Mouse (Mus musculus) bone marrow, adult 2 months (tissue): Measurements from ENCODE around the gene Lrrc4c. TPM values are rescaled to one million over a fixed set of nuclear protein-coding genes. Genes with fewer than 3 reads are reported as not detected.

Source experiments
- H3K27ac ChIP-seq: fragments of 200-500 bp; 2 replicates; pipeline ENCODE4 v1.5.1; 2012; ENCODE audit warnings: low read depth, mild to moderate bottlenecking, control low read depth, inconsistent platforms, low read length; ENCODE audit not compliant: control insufficient read depth, poor library complexity, insufficient read depth
- H3K4me1 ChIP-seq: fragments of 200-500 bp; 2 replicates; pipeline ENCODE4 v1.6.1; 2011; ENCODE audit warnings: low read length; ENCODE audit not compliant: control insufficient read depth, insufficient read depth
- H3K4me3 ChIP-seq: fragments of 200-500 bp; replicated peaks from 2 replicates; pipeline ENCODE3; 2011; ENCODE audit warnings: mild to moderate bottlenecking, low read depth, low read length, control low read depth; ENCODE audit not compliant: control insufficient read depth
- CTCF ChIP-seq: fragments of 200-500 bp; IDR thresholded peaks from 2 replicates; pipeline ENCODE4 v1.5.1; 2011; ENCODE audit warnings: low read length, control low read depth; ENCODE audit not compliant: control insufficient read depth, insufficient read depth
- POLR2A ChIP-seq: fragments of 200-500 bp; IDR thresholded peaks from 2 replicates; pipeline ENCODE4 v1.6.1; 2011; ENCODE audit warnings: low read depth, mild to moderate bottlenecking, control low read depth, low read length, borderline replicate concordance; ENCODE audit not compliant: control insufficient read depth
- whole genome bisulfite sequencing: fragments of 180-500 bp; shearing (Covaris S2); methylation state at CpG from one replicate; pipeline ENCODE4 v1.1.7; 2018; 5-methylcytosine and 5-hydroxymethylcytosine counted together
- polyA plus RNA-seq: library from polyadenylated mRNA; stranded (reverse); fragments of >200 nt; gene quantifications from 2 replicates; pipeline ENCODE4 v1.2.4, GENCODE M21; 2011; ENCODE audit warnings: low replicate concordance; ENCODE audit not compliant: missing spikeins, insufficient read depth, insufficient read length

Gene Lrrc4c
- polyA plus RNA-seq, 1 experiment: not detected

DNA sequence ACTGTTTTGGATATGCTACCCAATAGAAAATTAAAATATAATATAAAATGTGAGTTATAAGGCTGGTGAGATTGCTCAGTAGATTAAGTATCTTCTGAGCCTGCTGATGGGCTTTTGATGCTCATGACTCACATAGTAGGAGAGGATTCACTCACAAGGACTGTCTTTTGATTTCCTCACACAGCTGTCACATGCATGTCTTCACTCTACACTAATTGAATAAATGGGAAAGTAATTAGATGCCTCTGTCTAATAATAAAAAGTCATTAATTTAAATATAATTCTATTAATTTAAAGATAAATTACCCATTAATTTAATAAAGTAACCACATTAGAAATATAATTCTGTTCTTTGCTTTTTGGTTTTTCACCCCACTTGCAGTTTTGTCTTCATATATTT, 718.4 kb downstream of the Lrrc4c start:
- H3K4me1 ChIP-seq: no peaks in the 10 kb centered on the region

DNA sequence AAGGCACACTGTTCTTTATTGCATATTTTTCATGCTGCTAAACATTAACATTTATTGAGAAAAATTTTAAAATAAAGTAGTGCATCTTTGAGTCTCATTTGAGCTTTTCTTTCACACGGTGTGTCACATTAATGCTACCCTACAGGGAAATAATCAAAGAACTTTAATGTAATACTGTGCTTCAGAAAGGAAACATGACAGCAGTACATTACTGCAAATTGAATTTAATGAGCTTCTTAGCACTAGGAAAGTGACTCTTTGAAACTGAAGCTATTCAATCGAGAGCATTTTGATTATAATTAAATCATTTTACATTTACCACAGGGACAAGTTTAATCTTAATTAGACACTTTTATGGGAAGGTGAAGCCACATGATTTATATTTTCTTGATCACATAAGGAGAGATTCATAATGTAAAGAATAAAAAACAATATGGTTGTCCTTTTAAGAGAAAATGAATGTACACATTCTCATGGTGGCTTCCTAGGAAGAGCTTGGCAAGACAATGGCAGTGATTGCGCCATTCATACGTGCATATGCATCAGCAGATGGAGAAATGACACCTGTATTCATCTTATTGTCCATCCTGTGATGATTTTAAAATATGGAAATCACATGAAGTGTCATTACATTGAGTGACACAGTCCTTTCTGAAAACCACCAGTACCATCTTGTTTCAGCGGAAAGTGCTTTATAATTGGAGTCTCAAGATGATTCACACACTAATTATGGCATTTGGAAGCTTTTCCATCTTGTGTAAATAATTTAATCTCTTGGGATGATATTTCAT, 719.2 kb downstream of the Lrrc4c start:
- TF ChIP-seq POLR2A: no peak
- no peak overlapping the region for H3K4me3 ChIP-seq
- WGBS: 73% methylated on average over 5 of the region's 5 CpGs
- H3K4me1 ChIP-seq: no peaks in the 10 kb centered on the region
- no peak overlapping the region for H3K27ac ChIP-seq

More for the DNA sequence above, 718.4 kb downstream of the Lrrc4c start:
- Histone ChIP-seq H3K27ac (no peak overlapping the region), H3K4me3 (no peak overlapping the region)
- TF ChIP-seq CTCF (no peak), POLR2A (no peak)

DNA sequence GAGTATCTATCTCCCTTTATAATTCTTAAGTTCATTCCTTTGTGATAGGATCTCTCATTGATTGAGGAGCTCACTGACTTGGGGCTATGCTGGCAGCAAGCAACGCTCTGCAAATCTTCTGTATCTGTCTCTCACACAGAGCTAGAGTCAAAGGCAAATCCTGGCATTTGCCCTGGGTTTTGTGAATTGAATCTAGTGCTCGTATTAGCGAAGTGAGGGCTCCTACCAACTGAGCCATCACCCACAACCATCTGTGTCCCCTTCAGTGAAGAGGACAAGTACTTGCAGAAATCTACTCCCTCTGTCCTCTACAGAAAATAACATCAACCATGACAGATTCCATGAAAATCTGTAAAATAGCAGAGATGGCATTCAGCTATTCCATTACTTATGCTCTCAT, 726.0 kb downstream of the Lrrc4c start:
- H3K4me1 ChIP-seq: no peaks in the 10 kb centered on the region
- H3K4me3 ChIP-seq: no peak overlapping the region
- H3K27ac ChIP-seq: no peak overlapping the region
- no peak for TF ChIP-seq CTCF
- no peak for TF ChIP-seq POLR2A
- WGBS: 69% methylated on average over 3 of the region's 3 CpGs

DNA sequence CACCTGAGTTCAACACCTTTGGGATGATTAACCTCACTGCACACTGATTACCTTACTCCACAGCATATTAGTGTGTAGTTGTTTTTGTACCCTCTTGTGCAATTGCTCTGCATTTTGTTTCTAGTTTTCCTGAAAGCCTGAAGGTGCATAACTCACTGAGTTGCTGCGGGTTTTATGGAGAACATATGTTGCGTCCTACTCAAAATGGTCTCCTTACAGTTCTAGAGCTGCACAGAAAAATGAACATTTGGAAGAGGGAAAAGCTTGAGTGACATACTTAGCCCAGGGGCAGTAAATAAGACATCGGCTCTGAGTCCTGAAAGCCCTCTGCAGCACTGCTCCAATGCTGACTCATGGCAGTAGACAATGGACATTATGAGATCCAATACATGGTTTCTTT, 727.7 kb downstream of the Lrrc4c start:
- TF ChIP-seq POLR2A: no peak
- TF ChIP-seq CTCF: no peak
- no peaks in the 10 kb centered on the region for H3K4me1 ChIP-seq
- 93% methylated on average over 3 of the region's 3 CpGs for WGBS

DNA sequence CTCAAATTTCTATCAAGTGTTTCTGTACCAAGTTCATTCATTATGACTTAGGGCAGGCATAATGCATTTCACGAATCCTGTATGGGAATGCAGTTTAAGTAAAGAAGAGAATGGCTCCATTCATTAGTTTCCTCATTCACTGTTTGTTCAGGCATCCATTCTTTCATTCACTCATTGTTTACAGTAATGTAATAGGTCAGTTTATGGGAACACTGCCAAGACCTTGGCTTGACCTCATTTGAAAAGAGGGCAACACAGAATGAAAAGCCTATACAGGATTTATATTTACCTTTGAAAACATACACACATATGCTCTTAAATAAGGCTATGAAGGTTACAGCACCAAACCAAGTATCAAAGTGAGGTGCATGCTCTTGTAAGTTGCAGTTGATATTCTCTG, 762.2 kb downstream of the Lrrc4c start:
- no peaks in the 10 kb centered on the region for H3K4me1 ChIP-seq
- no peak overlapping the region for H3K4me3 ChIP-seq
- no peak overlapping the region for H3K27ac ChIP-seq
- no peak for TF ChIP-seq CTCF
- no peak for TF ChIP-seq POLR2A
- 24% methylated on average over 1 of the region's 1 CpGs for WGBS

More for the DNA sequence above, 727.7 kb downstream of the Lrrc4c start:
- Histone ChIP-seq H3K4me3 (no peak overlapping the region), H3K27ac (no peak overlapping the region)

DNA sequence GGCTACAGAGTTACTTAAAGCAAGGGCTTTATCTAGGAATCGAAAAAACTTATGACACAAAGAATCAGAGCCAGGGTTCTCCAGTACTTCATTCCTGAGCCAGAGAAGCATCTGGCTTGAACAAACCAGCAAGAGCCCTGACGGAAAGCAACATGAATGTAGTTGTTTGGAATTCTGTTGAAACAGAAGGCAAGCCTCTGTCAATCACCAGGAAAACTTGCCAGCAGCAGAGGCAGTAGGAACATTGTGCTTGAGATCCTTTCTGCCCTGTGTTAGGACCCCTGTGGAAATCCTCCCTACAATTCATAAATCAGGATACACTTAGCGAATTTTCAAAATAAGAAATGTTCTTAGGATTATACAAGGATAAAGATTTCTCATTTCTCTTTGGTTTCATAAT, 780.0 kb downstream of the Lrrc4c start:
- 63% methylated on average over 3 of the region's 3 CpGs for WGBS
- Histone ChIP-seq H3K4me3 (no peak overlapping the region), H3K27ac (no peak overlapping the region), H3K4me1 (no peaks in the 10 kb centered on the region)
- TF ChIP-seq CTCF: no peak
- no peak for TF ChIP-seq POLR2A

DNA sequence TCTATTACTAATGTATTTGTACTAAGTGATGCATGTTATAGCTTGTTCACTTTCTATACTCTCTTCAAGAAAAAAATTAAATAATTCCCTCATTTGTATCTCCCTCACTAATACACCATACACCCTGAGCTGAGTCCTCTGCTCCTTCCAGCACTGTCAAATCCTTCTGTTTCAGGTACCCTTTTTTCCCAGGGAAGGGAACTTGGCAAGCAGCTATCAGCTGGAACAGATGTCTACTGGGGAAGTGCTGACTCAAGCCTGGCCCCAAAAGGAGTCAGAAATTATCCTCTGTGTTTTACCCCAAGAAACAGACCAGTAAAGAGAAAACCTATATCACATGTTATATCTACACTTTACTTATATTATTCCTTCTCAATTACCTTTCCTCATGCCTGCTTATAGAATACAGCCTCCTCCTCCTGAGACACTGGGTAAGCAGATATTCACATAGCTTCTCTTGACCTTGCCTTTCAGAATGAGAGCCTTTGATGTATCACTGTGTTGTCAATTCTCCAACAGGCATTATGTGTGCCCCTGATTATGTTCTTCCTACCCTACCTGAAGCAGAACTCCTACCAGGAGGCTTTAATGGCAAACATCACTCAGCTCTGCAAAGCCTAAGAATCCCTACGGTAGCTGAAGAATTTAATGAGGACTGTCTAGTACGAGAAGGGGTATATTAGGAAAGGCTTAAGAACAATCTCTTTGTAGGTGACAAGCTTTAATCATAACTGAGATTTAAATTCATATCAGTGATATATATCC, 785.6 kb downstream of the Lrrc4c start:
- H3K4me3 ChIP-seq: no peak overlapping the region
- no peak overlapping the region for H3K27ac ChIP-seq
- 86% methylated on average over 2 of the region's 2 CpGs for WGBS
- H3K4me1 ChIP-seq: no peaks in the 10 kb centered on the region
- TF ChIP-seq CTCF (no peak), POLR2A (no peak)

DNA sequence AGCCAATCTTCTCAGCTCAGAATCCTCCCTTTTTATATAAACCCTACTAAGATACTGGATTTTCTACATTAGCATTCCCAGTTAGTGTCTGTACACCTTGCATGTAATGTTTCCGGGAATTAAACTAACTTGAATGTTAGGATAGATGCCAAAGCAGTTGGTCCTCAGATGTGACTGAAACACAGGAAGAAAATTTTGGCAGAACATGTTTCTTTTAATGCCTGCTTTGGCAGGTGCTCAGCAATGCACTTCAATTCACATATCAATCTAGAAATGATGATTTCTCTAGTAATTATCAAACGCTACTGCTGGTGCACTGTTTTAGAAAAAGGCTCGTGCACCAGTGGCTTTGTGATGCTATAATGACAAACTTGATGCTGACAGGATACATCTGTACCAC, 806.3 kb downstream of the Lrrc4c start:
- WGBS: 77% methylated on average over 3 of the region's 3 CpGs
- TF ChIP-seq CTCF: no peak
- no peak for TF ChIP-seq POLR2A
- no peak overlapping the region for H3K4me3 ChIP-seq
- no peak overlapping the region for H3K27ac ChIP-seq
- H3K4me1 ChIP-seq: no peaks in the 10 kb centered on the region

DNA sequence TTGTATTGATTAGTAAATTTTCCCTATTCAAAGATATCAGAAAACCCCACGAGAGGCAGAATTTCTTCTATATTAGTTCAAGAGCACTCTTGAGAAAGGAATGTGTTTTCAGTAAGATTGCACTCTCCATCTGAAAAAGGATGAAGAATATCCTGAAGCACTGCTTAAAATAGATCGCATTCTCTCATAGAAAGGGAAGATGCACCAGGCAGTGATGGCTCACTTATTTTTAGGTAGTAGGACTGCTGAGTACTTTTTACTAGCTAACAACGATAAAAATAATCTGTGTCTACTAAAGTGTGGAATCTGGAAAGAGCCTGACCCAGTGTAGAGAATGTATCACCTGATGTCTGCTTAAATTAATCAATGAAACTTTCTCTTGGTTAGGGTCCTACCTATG, 820.5 kb downstream of the Lrrc4c start:
- TF ChIP-seq POLR2A (no peak), CTCF (no peak)
- 81% methylated on average over 3 of the region's 3 CpGs for WGBS
- no peak overlapping the region for H3K4me3 ChIP-seq
- no peaks in the 10 kb centered on the region for H3K4me1 ChIP-seq
- no peak overlapping the region for H3K27ac ChIP-seq
